Mouse (Mus musculus) adrenal gland, adult 8-10 months (tissue): ENCODE data around the gene Mpdz. TPM values are rescaled to one million over a fixed set of nuclear protein-coding genes. Genes with fewer than 3 reads are reported as not detected.

Source experiments
- DNase-seq: peaks from one replicate; pipeline ENCODE4 v3.0.0; 2022
- total RNA-seq, 4 experiments: library from RNA; stranded (reverse); gene quantifications; 2 replicates each; pipeline ENCODE4 v1.2.4; 2022

Gene Mpdz
- total RNA-seq, result 100 to 1,000 TPM; 111 to 177 (median 141) TPM

GRCm38 (mm10) chr4:81442078-81442981 is at the start of gene Mpdz:
Mpdz (minus strand) TSS chr4:81442815.
- DNase-seq, result peak; percentile 51

- DNase-seq, result no peak
These were observed 47.9 kb upstream of the Mpdz start for GRCm38 (mm10) chr4:81490556-81490955.

GRCm38 (mm10) chr4:81484603-81485002 is 42.0 kb upstream of the Mpdz start:
- no peak for DNase-seq

GRCm38 (mm10) chr4:81483887-81484602 is 41.4 kb upstream of the Mpdz start:
- no peak for DNase-seq

GRCm38 (mm10) chr4:81483159-81483558 is 40.5 kb upstream of the Mpdz start:
- DNase-seq, result no peak

GRCm38 (mm10) chr4:81466821-81467220 is 24.2 kb upstream of the Mpdz start:
- DNase-seq, result no peak

GRCm38 (mm10) chr4:81465172-81465571 is 22.6 kb upstream of the Mpdz start:
- no peak for DNase-seq

- DNase-seq, result peak; percentile 67
These were observed 19.6 kb upstream of the Mpdz start for GRCm38 (mm10) chr4:81462253-81462652.

- peak; percentile 75 for DNase-seq
These were observed 16.3 kb upstream of the Mpdz start for GRCm38 (mm10) chr4:81458921-81459320.

- DNase-seq, result peak; percentile 37
These were observed 11.2 kb upstream of the Mpdz start for GRCm38 (mm10) chr4:81453806-81454205.

GRCm38 (mm10) chr4:81452183-81452582 is 9.6 kb upstream of the Mpdz start:
- no peak for DNase-seq

GRCm38 (mm10) chr4:81449413-81449812 is 6.8 kb upstream of the Mpdz start:
- no peak for DNase-seq

GRCm38 (mm10) chr4:81443566-81443965 is 951 bp upstream of the Mpdz start:
- no peak for DNase-seq

GRCm38 (mm10) chr4:81433961-81434360 is 8.7 kb downstream of the Mpdz start:
- no peak for DNase-seq

GRCm38 (mm10) chr4:81430826-81431225 is 11.8 kb downstream of the Mpdz start:
- no peak for DNase-seq

GRCm38 (mm10) chr4:81430105-81430504 is 12.5 kb downstream of the Mpdz start:
- DNase-seq, result peak; percentile 34

- DNase-seq, result no peak
These were observed 12.9 kb downstream of the Mpdz start for GRCm38 (mm10) chr4:81429670-81430069.

- DNase-seq, result no peak
These were observed 19.1 kb downstream of the Mpdz start for GRCm38 (mm10) chr4:81423556-81423955.

- DNase-seq, result no peak
These were observed 21.0 kb downstream of the Mpdz start for GRCm38 (mm10) chr4:81421621-81422020.

- no peak for DNase-seq
These were observed 27.1 kb downstream of the Mpdz start for GRCm38 (mm10) chr4:81415324-81416026.

- DNase-seq, result no peak
These were observed 27.8 kb downstream of the Mpdz start for GRCm38 (mm10) chr4:81414684-81415323.

GRCm38 (mm10) chr4:81396883-81397282 is 45.7 kb downstream of the Mpdz start:
- no peak for DNase-seq
